Mouse (Mus musculus): ENCODE measurements around the gene Pgpep1. TPM values are rescaled to one million over a fixed set of nuclear protein-coding genes. Genes with fewer than 3 reads are reported as not detected.

The Pgpep1 gene
- 40.2 and 60.6 TPM in 2 replicates for total RNA-seq (2014; rRNA removed)
- 37.6 and 50.6 TPM in 2 replicates for polyA plus RNA-seq (2015; fragmentation: Nextera tagmentation; extraction: Ambion mirVana)

GRCm38 (mm10) chr8:70660273-70660725 is at the start of gene Pgpep1:
TSS of gene Pgpep1 (minus strand) at chr8:70660388.
- Histone ChIP-seq H3K27me3 (ENCODE audit: insufficient read depth, low read length) (no peaks in the 10 kb centered on the region), H3K4me1 (ENCODE audit: insufficient read depth, low read length) (peaks cover 4% of the 10 kb centered on the region; the same call in 1 of the 2 replicates), H3K9me3 (ENCODE audit: low read length) (no peaks in the 10 kb centered on the region), H3K27ac (ENCODE audit: low read depth, low read length) (peak within 1 kb of the TSS; percentile 44; the same call in 1 of the 2 replicates), H3K9ac (replicated peaks; ENCODE audit: low read length, poor library complexity, severe bottlenecking) (peak within 1 kb of the TSS; percentile 75), H3K4me3 (ENCODE audit: low read depth, low read length) (peak within 1 kb of the TSS; percentile 64), H3K4me2 (ENCODE audit: low read depth, low read length, poor library complexity, severe bottlenecking) (peak within 1 kb of the TSS; percentile 92), H3K36me3 (ENCODE audit: insufficient read depth, low read length) (peaks cover 6% of the 10 kb centered on the region; the same call in 1 of the 2 replicates)
- ATAC-seq (ENCODE audit: low FRiP score) = peak; percentile 55; the same call in 1 of the 2 replicates
- TF ChIP-seq CTCF (IDR thresholded peaks at IDR 0.05) = no peak
- 5% methylated on average over 14 of the region's 14 CpGs for WGBS
- peak; percentile 33 for DNase-seq (ENCODE audit: low spot score)

GRCm38 (mm10) chr8:70709794-70710193 is 49.6 kb upstream of the Pgpep1 start:
- no peak overlapping the region for H3K27ac ChIP-seq (ENCODE audit: low read depth, low read length)
- no peak overlapping the region for H3K4me3 ChIP-seq (ENCODE audit: low read depth, low read length)
- no peak for TF ChIP-seq CTCF (IDR thresholded peaks at IDR 0.05)
- no peak overlapping the region for H3K9ac ChIP-seq (replicated peaks; ENCODE audit: low read length, poor library complexity, severe bottlenecking)
- H3K27me3 ChIP-seq (ENCODE audit: insufficient read depth, low read length) = no peaks in the 10 kb centered on the region
- ATAC-seq (ENCODE audit: low FRiP score) (no peak), DNase-seq (ENCODE audit: low spot score) (no peak)
- WGBS = 89% methylated on average over 9 of the region's 9 CpGs
- H3K4me2 ChIP-seq (ENCODE audit: low read depth, low read length, poor library complexity, severe bottlenecking) = no peak overlapping the region
- H3K9me3 ChIP-seq (ENCODE audit: low read length) = no peaks in the 10 kb centered on the region
- no peaks in the 10 kb centered on the region for H3K4me1 ChIP-seq (ENCODE audit: insufficient read depth, low read length)
- peaks cover 3% of the 10 kb centered on the region; the same call in 1 of the 2 replicates for H3K36me3 ChIP-seq (ENCODE audit: insufficient read depth, low read length)

GRCm38 (mm10) chr8:70708281-70708680 is 48.1 kb upstream of the Pgpep1 start:
- DNase-seq (ENCODE audit: low spot score) (no peak), ATAC-seq (ENCODE audit: low FRiP score) (no peak)
- Histone ChIP-seq H3K27ac (ENCODE audit: low read depth, low read length) (no peak overlapping the region), H3K4me2 (ENCODE audit: low read depth, low read length, poor library complexity, severe bottlenecking) (no peak overlapping the region), H3K9me3 (ENCODE audit: low read length) (no peaks in the 10 kb centered on the region), H3K27me3 (ENCODE audit: insufficient read depth, low read length) (no peaks in the 10 kb centered on the region), H3K9ac (replicated peaks; ENCODE audit: low read length, poor library complexity, severe bottlenecking) (no peak overlapping the region), H3K4me1 (ENCODE audit: insufficient read depth, low read length) (no peaks in the 10 kb centered on the region), H3K4me3 (ENCODE audit: low read depth, low read length) (no peak overlapping the region), H3K36me3 (ENCODE audit: insufficient read depth, low read length) (peaks cover 3% of the 10 kb centered on the region; the same call in 1 of the 2 replicates)
- WGBS = 94% methylated on average over 14 of the region's 14 CpGs
- TF ChIP-seq CTCF (IDR thresholded peaks at IDR 0.05) = no peak

- Histone ChIP-seq H3K9me3 (ENCODE audit: low read length) (no peaks in the 10 kb centered on the region), H3K4me1 (ENCODE audit: insufficient read depth, low read length) (peaks cover 7% of the 10 kb centered on the region), H3K4me3 (ENCODE audit: low read depth, low read length) (no peak within 1 kb of the TSS), H3K27me3 (ENCODE audit: insufficient read depth, low read length) (no peaks in the 10 kb centered on the region), H3K9ac (replicated peaks; ENCODE audit: low read length, poor library complexity, severe bottlenecking) (no peak within 1 kb of the TSS), H3K4me2 (ENCODE audit: low read depth, low read length, poor library complexity, severe bottlenecking) (peak within 1 kb of the TSS; percentile 20), H3K27ac (ENCODE audit: low read depth, low read length) (no peak within 1 kb of the TSS), H3K36me3 (ENCODE audit: insufficient read depth, low read length) (no peaks in the 10 kb centered on the region)
- 96% methylated on average over 3 of the region's 3 CpGs for WGBS
- DNase-seq (ENCODE audit: low spot score) (no peak), ATAC-seq (ENCODE audit: low FRiP score) (no peak)
- TF ChIP-seq CTCF (IDR thresholded peaks at IDR 0.05) = no peak
Measured at GRCm38 (mm10) chr8:70703287-70703686, 43.1 kb upstream of the Pgpep1 start, which contains the start of gene Iqcn. TSS of gene Iqcn (plus strand) at chr8:70703457.

- peak overlapping the region; percentile 20; the same call in 1 of the 2 replicates for H3K4me2 ChIP-seq (ENCODE audit: low read depth, low read length, poor library complexity, severe bottlenecking)
- DNase-seq (ENCODE audit: low spot score) = no peak
- H3K27me3 ChIP-seq (ENCODE audit: insufficient read depth, low read length) = no peaks in the 10 kb centered on the region
- peaks cover 10% of the 10 kb centered on the region for H3K4me1 ChIP-seq (ENCODE audit: insufficient read depth, low read length)
- no peak overlapping the region for H3K4me3 ChIP-seq (ENCODE audit: low read depth, low read length)
- ATAC-seq (ENCODE audit: low FRiP score) = no peak
- WGBS = 82% methylated on average over 3 of the region's 3 CpGs
- H3K9me3 ChIP-seq (ENCODE audit: low read length) = no peaks in the 10 kb centered on the region
- no peak overlapping the region for H3K9ac ChIP-seq (replicated peaks; ENCODE audit: low read length, poor library complexity, severe bottlenecking)
- no peak overlapping the region for H3K27ac ChIP-seq (ENCODE audit: low read depth, low read length)
- no peaks in the 10 kb centered on the region for H3K36me3 ChIP-seq (ENCODE audit: insufficient read depth, low read length)
- no peak for TF ChIP-seq CTCF (IDR thresholded peaks at IDR 0.05)
Measured at GRCm38 (mm10) chr8:70702842-70703182, 42.6 kb upstream of the Pgpep1 start.

GRCm38 (mm10) chr8:70701982-70702841 is 42.0 kb upstream of the Pgpep1 start:
- DNase-seq (ENCODE audit: low spot score) (no peak), ATAC-seq (ENCODE audit: low FRiP score) (no peak)
- H3K4me3 ChIP-seq (ENCODE audit: low read depth, low read length) = peak overlapping the region; percentile 92; the same call in 1 of the 2 replicates
- H3K27me3 ChIP-seq (ENCODE audit: insufficient read depth, low read length) = no peaks in the 10 kb centered on the region
- peaks cover 10% of the 10 kb centered on the region for H3K4me1 ChIP-seq (ENCODE audit: insufficient read depth, low read length)
- H3K4me2 ChIP-seq (ENCODE audit: low read depth, low read length, poor library complexity, severe bottlenecking) = peak overlapping the region; percentile 64
- no peak for TF ChIP-seq CTCF (IDR thresholded peaks at IDR 0.05)
- no peak overlapping the region for H3K27ac ChIP-seq (ENCODE audit: low read depth, low read length)
- no peaks in the 10 kb centered on the region for H3K9me3 ChIP-seq (ENCODE audit: low read length)
- H3K36me3 ChIP-seq (ENCODE audit: insufficient read depth, low read length) = no peaks in the 10 kb centered on the region
- 87% methylated on average over 2 of the region's 2 CpGs for WGBS
- H3K9ac ChIP-seq (replicated peaks; ENCODE audit: low read length, poor library complexity, severe bottlenecking) = no peak overlapping the region

Measured in midbrain, postnatal 0 days (tissue).